Mouse (Mus musculus): ENCODE measurements around the gene Ddx54.

- TF ChIP-seq CTCF (IDR thresholded peaks at IDR 0.05; ENCODE audit: low read depth) (no peak), EP300 (optimal IDR thresholded peaks at IDR 0.05) (no peak)
Measured at GRCm38 (mm10) chr5:120612822-120613604, 474 bp downstream of the Ddx54 start.
